Mouse (Mus musculus): Measurements from ENCODE around the gene Padi4. TPM values are rescaled to one million over a fixed set of nuclear protein-coding genes. Genes with fewer than 3 reads are reported as not detected.
A peak's percentile ranks its signal among the peaks of the same experiment; 100 is the strongest.

Gene Padi4
- 0.16 and 0.26 TPM in 2 replicates for polyA plus RNA-seq (2014; fragmentation: Nextera tagmentation; extraction: Ambion mirVana)

DNA sequence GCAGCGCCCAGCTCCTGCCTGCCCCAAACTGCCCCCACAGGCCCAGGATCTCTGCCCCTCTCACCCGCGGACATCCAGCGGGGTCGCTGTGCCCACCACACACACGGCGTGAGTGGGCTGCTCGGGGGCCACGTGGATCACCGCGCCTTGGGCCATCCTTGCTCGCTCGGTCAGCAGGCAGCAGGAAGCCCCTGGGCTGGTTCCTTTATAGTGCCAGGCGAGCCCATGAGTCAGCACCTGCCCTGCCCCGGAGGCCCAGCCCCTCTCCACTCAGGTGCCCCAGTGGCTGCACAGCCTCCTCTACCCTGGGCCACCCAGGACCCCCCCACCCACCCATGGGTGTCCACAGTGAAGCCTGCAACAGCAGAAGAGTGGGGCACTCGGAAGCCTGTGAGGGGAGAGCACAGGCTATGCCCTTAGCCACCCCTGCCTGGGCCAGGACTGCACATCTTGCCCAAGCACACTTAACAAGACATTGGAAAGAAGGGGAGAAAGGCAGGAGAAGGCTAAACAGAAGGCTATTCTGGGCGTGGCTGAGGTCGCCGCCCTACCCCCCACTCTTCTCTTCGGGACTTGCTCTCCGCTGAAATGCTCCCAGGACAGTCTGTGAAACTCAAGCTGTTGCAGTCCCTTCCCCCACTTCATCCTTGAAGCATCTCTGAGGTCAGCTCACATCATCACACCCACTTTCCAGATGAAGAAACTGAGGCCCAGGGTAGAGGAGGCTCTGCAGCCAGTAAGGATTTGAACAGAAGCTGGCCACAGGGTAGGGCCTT, at the start of gene Padi4:
TSS of gene Padi4 (minus strand) at position 212 of the 776 bp plus-strand sequence.
- Histone ChIP-seq H3K36me3 (ENCODE audit: control insufficient read depth, insufficient read depth, low read length) (no peaks in the 10 kb centered on the region), H3K9me3 (ENCODE audit: control insufficient read depth, low read length) (no peaks in the 10 kb centered on the region), H3K9ac (replicated peaks; ENCODE audit: low read depth, low read length) (no peak within 1 kb of the TSS), H3K4me1 (ENCODE audit: control insufficient read depth, insufficient read depth, low read length) (no peaks in the 10 kb centered on the region), H3K27me3 (ENCODE audit: control insufficient read depth, insufficient read depth, low read length) (no peaks in the 10 kb centered on the region), H3K27ac (ENCODE audit: low read depth, low read length) (no peak within 1 kb of the TSS), H3K4me2 (ENCODE audit: low read depth, low read length) (no peak within 1 kb of the TSS), H3K4me3 (ENCODE audit: low read depth, low read length) (no peak within 1 kb of the TSS)
- 84% methylated on average over 21 of the region's 21 CpGs for WGBS
- ATAC-seq (ENCODE audit: low read depth) = no peak

DNA sequence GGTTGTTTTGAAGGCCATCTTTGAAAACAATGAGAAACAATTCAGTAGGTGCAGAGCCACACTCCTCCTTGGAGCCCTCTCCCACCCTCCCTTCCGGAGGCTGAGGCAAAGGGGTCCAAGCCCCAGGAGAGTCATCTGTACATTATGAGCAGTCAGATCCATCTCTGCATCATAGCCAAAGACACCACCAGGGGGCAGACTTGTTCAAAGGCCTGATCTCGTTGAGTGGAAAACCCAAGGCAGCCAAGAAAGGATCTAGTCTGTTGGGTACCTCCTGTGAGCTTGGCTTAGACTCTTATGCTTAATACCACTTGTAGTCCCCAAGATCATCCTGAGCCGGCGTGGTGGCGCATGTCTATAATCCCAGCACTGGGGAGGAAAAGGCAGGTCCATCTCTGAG, 48.0 kb upstream of the Padi4 start:
- no peak for ATAC-seq (ENCODE audit: low read depth)
- Histone ChIP-seq H3K4me1 (ENCODE audit: control insufficient read depth, insufficient read depth, low read length) (no peaks in the 10 kb centered on the region), H3K36me3 (ENCODE audit: control insufficient read depth, insufficient read depth, low read length) (no peaks in the 10 kb centered on the region), H3K27ac (ENCODE audit: low read depth, low read length) (no peak overlapping the region), H3K9ac (replicated peaks; ENCODE audit: low read depth, low read length) (no peak overlapping the region), H3K4me3 (ENCODE audit: low read depth, low read length) (no peak overlapping the region), H3K9me3 (ENCODE audit: control insufficient read depth, low read length) (no peaks in the 10 kb centered on the region), H3K4me2 (ENCODE audit: low read depth, low read length) (no peak overlapping the region), H3K27me3 (ENCODE audit: control insufficient read depth, insufficient read depth, low read length) (no peaks in the 10 kb centered on the region)
- WGBS = 66% methylated on average over 5 of the region's 5 CpGs

DNA sequence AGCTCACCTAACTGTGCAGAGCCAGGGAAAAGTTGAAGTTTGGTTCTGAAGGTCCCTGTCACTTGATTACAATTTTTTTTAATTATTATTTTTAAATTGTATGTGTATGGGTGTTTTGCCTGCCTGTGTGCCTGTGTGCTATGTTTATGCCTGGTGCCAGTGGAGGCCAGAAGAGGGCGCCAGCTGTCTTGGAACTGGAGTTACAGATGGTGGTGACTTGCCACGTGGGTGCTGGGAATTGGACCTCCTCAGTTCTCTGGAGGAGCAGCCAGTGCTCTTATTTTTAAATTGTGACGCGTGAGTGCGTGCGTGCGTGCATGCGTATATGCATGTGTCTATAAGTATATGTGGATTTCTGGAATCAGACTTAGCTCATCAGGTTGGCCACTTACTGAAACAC, 43.4 kb upstream of the Padi4 start:
- H3K4me2 ChIP-seq (ENCODE audit: low read depth, low read length) = no peak overlapping the region
- 88% methylated on average over 8 of the region's 8 CpGs for WGBS
- H3K4me1 ChIP-seq (ENCODE audit: control insufficient read depth, insufficient read depth, low read length) = 0 out of 2 replicates have a peak, but pooled peaks cover 4% of the 10 kb centered on the region
- no peak overlapping the region for H3K4me3 ChIP-seq (ENCODE audit: low read depth, low read length)
- H3K27me3 ChIP-seq (ENCODE audit: control insufficient read depth, insufficient read depth, low read length) = no peaks in the 10 kb centered on the region
- H3K9me3 ChIP-seq (ENCODE audit: control insufficient read depth, low read length) = no peaks in the 10 kb centered on the region
- no peak for ATAC-seq (ENCODE audit: low read depth)
- no peak overlapping the region for H3K9ac ChIP-seq (replicated peaks; ENCODE audit: low read depth, low read length)
- no peaks in the 10 kb centered on the region for H3K36me3 ChIP-seq (ENCODE audit: control insufficient read depth, insufficient read depth, low read length)
- H3K27ac ChIP-seq (ENCODE audit: low read depth, low read length) = no peak overlapping the region

DNA sequence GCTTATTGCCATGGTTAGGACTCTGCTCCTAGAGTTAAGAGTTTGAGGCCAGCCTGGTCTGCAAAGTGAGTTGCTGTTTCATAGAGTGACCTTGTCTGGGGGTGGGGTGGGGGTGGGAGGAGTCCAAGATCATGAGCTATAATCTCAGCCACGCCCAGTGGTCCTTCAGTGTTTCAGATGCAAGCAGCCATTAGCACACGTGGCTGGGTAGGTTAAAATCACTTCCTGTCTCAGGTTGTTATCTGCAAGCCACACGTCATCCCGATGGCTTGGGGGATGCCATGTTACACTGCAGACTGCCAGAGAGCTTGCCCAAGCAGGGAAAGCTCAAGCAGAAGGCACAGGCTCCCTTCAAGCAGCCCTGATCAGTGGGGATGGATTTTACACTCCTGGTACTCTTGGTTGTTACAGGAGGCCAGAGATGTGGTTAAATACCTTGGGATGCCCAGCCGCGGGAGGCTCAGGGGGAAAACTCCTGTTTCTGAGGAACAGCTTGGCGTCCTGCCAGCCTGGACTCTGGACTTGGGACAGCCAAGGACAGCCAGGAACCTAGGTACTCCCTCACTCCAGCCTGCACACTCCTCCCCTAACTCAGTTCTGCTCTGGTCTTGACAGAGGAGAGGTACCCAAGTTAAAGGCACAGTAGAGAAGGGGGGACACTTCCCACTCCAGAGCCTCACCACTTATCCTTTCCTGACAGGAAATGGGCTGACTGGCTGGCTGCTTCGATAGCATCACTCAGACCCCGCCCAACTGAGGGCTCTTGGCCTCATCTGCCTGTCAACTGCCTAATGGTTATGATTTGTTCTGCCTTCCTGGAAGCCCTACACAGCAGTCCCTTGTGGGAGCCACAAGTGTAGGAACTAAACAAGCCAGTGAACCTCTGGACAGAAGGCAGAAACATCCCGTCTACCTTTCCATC, 42.2 kb upstream of the Padi4 start:
- no peaks in the 10 kb centered on the region for H3K9me3 ChIP-seq (ENCODE audit: control insufficient read depth, low read length)
- no peak overlapping the region for H3K27ac ChIP-seq (ENCODE audit: low read depth, low read length)
- H3K4me2 ChIP-seq (ENCODE audit: low read depth, low read length) = no peak overlapping the region
- no peak overlapping the region for H3K4me3 ChIP-seq (ENCODE audit: low read depth, low read length)
- 62% methylated on average over 10 of the region's 10 CpGs for WGBS
- no peak for ATAC-seq (ENCODE audit: low read depth)
- H3K36me3 ChIP-seq (ENCODE audit: control insufficient read depth, insufficient read depth, low read length) = no peaks in the 10 kb centered on the region
- H3K4me1 ChIP-seq (ENCODE audit: control insufficient read depth, insufficient read depth, low read length) = 0 out of 2 replicates have a peak, but pooled peaks cover 4% of the 10 kb centered on the region
- no peaks in the 10 kb centered on the region for H3K27me3 ChIP-seq (ENCODE audit: control insufficient read depth, insufficient read depth, low read length)
- H3K9ac ChIP-seq (replicated peaks; ENCODE audit: low read depth, low read length) = no peak overlapping the region

DNA sequence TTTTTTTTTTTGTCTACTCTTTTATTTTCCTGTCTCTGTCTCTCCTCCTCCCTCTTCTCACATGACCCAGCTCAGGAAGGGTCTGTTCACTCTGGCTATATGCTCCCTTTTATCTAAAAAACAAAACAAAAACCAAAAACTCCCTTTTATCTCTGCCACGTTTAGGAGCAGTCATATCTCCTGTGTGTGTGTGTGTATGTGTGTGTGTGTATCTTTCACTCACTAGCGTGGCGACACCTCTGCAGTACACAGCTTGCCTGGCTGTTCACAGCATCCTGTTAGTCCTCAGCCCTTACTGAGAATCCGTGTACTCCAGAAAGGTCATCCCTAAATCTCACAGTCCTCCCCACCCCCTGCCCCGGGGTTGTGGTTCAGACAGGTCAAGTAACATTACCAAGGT, 41.5 kb upstream of the Padi4 start:
- WGBS = 79% methylated on average over 5 of the region's 5 CpGs
- 0 out of 2 replicates have a peak, but pooled peaks cover 4% of the 10 kb centered on the region for H3K4me1 ChIP-seq (ENCODE audit: control insufficient read depth, insufficient read depth, low read length)
- no peaks in the 10 kb centered on the region for H3K9me3 ChIP-seq (ENCODE audit: control insufficient read depth, low read length)
- no peak for ATAC-seq (ENCODE audit: low read depth)
- H3K9ac ChIP-seq (replicated peaks; ENCODE audit: low read depth, low read length) = no peak overlapping the region
- H3K36me3 ChIP-seq (ENCODE audit: control insufficient read depth, insufficient read depth, low read length) = no peaks in the 10 kb centered on the region
- no peak overlapping the region for H3K4me2 ChIP-seq (ENCODE audit: low read depth, low read length)
- no peak overlapping the region for H3K27ac ChIP-seq (ENCODE audit: low read depth, low read length)
- H3K4me3 ChIP-seq (ENCODE audit: low read depth, low read length) = no peak overlapping the region
- no peaks in the 10 kb centered on the region for H3K27me3 ChIP-seq (ENCODE audit: control insufficient read depth, insufficient read depth, low read length)

DNA sequence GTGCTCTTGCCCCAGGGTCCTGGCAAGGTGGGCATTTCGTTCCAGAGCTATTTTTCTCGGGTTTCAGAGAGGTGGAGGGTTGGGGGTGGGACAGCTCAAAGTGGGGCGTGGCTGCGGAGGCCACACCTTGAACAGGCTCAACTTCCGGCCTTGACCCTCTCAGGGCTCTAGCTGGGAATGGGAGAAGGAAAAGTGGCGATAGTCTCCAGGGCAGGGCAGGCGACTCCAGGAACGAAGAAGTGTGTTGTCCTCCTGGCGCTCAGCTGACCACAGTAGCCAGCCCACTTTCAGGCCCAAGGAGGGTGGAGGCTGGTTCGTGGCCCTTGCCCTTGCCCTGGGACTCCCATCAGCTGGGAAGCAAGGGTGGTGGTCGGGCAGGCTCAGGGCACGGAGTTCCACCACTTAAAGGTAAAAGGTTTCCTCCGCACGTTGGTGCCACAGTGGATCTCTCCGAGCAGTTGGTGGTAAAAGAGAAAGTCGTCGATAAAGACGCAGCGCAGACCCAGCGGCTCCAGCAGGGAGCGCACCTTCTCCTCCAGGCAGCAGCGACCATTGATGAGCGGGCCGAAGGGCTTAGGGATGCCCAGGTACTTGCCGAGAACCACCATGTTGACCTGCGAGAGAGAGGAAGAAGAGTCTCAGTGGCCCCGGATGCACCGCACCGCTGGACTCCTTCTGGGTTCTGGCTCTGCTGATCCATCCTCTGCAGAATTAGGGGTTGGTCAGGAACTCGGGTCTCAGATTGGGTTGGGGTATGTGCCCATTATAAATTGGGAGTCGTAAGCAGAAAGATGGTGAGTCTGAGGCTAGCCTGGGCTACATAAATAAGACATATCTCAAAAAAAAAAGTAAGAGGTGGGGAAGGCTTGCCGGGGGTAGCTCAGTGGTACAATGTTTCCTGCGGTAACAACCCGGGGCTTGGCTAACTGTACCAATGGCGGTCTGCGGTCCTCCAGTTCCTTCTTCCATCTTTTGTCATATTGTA, 40.5 kb upstream of the Padi4 start:
- Histone ChIP-seq H3K4me3 (ENCODE audit: low read depth, low read length) (no peak overlapping the region), H3K4me1 (ENCODE audit: control insufficient read depth, insufficient read depth, low read length) (0 out of 2 replicates have a peak, but pooled peaks cover 4% of the 10 kb centered on the region), H3K27ac (ENCODE audit: low read depth, low read length) (no peak overlapping the region), H3K9ac (replicated peaks; ENCODE audit: low read depth, low read length) (no peak overlapping the region), H3K36me3 (ENCODE audit: control insufficient read depth, insufficient read depth, low read length) (no peaks in the 10 kb centered on the region), H3K9me3 (ENCODE audit: control insufficient read depth, low read length) (no peaks in the 10 kb centered on the region), H3K27me3 (ENCODE audit: control insufficient read depth, insufficient read depth, low read length) (no peaks in the 10 kb centered on the region), H3K4me2 (ENCODE audit: low read depth, low read length) (0 out of 2 replicates have a peak overlapping the region, but pooled peaks have one; percentile 15)
- no peak for ATAC-seq (ENCODE audit: low read depth)
- 23% methylated on average over 36 of the region's 36 CpGs for WGBS

DNA sequence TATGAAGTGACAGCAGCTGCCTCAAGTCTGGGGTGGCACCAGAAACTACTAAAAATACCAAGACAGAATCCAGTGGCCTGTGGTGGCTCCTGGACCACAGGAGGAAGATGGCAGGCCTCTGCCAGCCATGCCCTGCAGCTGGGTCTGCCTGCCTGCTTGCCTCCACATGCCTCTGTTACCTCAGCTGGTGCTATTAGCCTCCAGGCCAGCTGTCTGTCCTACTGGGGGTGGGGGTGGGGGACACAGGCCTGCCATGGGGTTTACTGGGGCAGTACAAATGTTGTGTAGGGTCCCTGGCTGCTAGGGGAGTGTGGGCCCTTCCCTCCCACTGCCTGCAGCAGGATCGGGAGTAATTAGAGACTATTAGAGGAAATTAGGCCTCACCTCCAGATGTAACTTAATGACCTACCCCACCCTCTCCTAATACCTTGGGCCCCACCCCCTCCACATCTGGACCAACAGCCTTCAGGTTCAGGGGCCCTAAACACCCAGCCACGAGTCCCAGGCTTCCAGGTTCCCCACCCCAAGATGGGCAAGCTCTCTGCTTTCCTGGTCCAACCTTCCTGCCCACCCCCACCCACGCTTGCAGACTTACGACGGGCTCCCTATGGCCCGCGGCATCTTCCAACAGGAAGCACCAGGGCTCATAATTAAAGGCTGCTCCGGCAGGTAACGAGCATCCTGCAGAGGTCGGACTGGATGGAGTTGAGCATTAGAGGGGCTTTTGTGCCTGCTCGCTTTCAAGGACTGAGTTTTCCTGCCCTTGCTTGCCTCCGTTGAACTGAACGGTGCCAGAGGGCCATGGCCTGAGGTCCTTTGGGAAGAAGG, 39.5 kb upstream of the Padi4 start:
- H3K36me3 ChIP-seq (ENCODE audit: control insufficient read depth, insufficient read depth, low read length) = no peaks in the 10 kb centered on the region
- 0 out of 2 replicates have a peak, but pooled peaks cover 4% of the 10 kb centered on the region for H3K4me1 ChIP-seq (ENCODE audit: control insufficient read depth, insufficient read depth, low read length)
- no peak overlapping the region for H3K4me3 ChIP-seq (ENCODE audit: low read depth, low read length)
- 0 out of 2 replicates have a peak overlapping the region, but pooled peaks have one; percentile 15 for H3K4me2 ChIP-seq (ENCODE audit: low read depth, low read length)
- H3K27me3 ChIP-seq (ENCODE audit: control insufficient read depth, insufficient read depth, low read length) = no peaks in the 10 kb centered on the region
- no peak for ATAC-seq (ENCODE audit: low read depth)
- WGBS = 11% methylated on average over 13 of the region's 13 CpGs
- H3K27ac ChIP-seq (ENCODE audit: low read depth, low read length) = no peak overlapping the region
- H3K9ac ChIP-seq (replicated peaks; ENCODE audit: low read depth, low read length) = no peak overlapping the region
- H3K9me3 ChIP-seq (ENCODE audit: control insufficient read depth, low read length) = no peaks in the 10 kb centered on the region

DNA sequence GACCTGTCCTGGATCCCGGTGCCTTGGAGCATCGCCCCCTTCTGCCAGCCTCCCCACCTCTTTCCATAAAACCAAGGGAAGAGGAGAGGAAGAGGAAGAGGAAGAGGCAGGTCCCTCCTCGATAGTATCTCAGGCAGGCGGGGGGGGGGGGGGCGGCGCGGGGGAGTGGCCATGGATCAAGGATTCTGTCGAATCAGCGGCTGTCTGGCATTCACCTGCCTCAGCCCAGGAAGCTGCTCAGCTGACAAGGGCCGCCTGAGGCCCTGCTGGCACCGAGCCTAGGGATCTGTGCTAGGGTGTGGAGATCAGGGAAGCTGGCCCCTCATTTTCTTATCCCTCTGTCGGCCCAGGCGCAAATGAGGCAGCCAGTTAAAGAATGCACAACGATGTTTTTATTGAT, 38.6 kb upstream of the Padi4 start:
- Histone ChIP-seq H3K4me1 (ENCODE audit: control insufficient read depth, insufficient read depth, low read length) (0 out of 2 replicates have a peak, but pooled peaks cover 4% of the 10 kb centered on the region), H3K9ac (replicated peaks; ENCODE audit: low read depth, low read length) (no peak overlapping the region), H3K9me3 (ENCODE audit: control insufficient read depth, low read length) (no peaks in the 10 kb centered on the region), H3K4me3 (ENCODE audit: low read depth, low read length) (no peak overlapping the region), H3K27me3 (ENCODE audit: control insufficient read depth, insufficient read depth, low read length) (no peaks in the 10 kb centered on the region), H3K27ac (ENCODE audit: low read depth, low read length) (no peak overlapping the region), H3K36me3 (ENCODE audit: control insufficient read depth, insufficient read depth, low read length) (no peaks in the 10 kb centered on the region), H3K4me2 (ENCODE audit: low read depth, low read length) (no peak overlapping the region)
- 29% methylated on average over 13 of the region's 14 CpGs for WGBS
- no peak for ATAC-seq (ENCODE audit: low read depth)

Data from neural tube, embryonic 14.5 days (tissue).